Mouse (Mus musculus): ENCODE measurements at regions not wholly inside any gene's neighbourhood (a gene's known extent, or its start where the extent isn't known, plus 50 kb on each side); places are given as distances from the start of the nearest gene placed in this dataset.

GRCm38 (mm10) chr1:121153476-121153875, 178.9 kb downstream of the Insig2 start:
- DNase-seq (ENCODE audit: low read depth, low spot score), result no peak

- no peak for DNase-seq (ENCODE audit: low read depth, low spot score)
Measured at GRCm38 (mm10) chr1:121154616-121155015, 177.8 kb downstream of the Insig2 start.

GRCm38 (mm10) chr1:121168651-121169050, 163.7 kb downstream of the Insig2 start:
- DNase-seq (ENCODE audit: low read depth, low spot score), result no peak

DNA sequence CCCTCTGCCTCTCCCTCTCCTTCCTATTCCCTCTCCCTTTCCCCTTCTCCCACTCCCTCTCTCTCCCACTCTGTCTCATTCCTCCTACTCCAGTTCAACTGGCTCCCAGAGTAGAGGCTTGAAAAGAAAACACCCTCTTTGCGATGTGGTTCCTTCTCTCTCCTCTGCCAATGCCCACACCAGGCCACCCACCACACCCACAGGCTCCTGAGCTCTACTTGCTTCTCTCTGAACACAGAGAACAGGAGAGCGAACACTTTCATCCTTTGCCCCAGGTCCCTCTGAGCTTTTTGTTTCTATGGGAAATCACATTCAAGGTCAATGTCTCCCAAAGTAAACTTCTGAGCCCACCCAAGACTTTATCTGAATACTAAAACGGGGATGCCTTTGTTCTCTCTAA, 155.8 kb downstream of the Insig2 start:
- DNase-seq (ENCODE audit: low read depth, low spot score), result no peak

DNA sequence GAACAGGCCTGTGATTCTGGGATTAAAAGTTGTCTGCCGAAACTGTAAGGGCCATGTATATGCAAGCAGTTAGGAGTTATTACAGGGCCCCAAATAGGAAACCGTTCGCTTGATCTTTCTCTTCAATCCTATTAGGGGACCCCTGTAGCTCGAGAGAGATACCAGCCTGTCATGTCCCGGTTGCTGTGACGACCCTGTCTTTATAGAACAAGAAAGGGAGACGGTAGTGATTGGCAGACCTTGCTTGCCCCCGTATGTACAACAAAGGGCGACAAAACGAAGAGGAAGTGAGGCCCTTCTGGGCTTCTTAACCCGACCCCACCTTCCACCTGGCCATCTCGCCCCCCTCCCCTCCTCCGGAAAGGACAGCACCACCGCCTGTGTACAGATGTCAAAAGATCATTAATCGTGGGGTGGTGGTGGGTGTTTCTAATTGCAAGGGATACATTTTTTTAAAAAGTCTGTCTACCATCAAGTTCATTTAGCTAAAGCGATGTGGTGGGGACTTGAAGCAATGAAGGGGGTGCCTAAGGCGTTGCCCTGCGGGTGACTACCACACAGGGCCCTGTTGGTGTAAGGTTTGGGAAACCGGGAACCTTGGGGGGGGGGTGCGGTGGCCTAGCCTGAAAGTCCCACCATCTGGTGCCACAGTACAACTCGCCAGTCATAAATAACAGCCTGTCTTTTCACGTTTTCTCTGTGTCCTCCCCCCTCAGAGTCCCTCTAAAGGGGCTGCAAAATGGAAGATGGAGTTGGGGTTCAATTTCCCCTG, 155.1 kb downstream of the Insig2 start:
- DNase-seq (ENCODE audit: low read depth, low spot score), result no peak

DNA sequence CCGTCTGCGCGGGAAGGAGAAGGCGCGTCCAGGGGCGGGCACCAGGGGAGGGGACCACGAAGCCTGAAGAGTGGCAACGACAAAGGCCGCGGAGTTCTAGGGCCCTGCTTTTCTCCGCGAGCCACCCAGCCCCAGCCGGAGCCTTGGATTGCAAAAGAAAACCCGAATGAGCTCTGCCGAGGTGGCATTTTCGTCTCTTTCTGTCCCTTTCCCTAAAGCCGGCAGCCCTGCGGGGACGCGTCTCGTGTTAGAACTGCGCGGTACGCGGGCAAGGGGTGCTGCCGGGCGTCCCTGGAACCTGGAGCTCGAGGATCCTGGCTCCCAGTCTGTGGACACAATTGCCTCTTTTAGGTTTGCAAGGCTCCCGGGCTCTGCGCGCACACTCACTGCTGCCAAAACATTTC, 154.5 kb downstream of the Insig2 start:
- DNase-seq (ENCODE audit: low read depth, low spot score), result no peak

DNA sequence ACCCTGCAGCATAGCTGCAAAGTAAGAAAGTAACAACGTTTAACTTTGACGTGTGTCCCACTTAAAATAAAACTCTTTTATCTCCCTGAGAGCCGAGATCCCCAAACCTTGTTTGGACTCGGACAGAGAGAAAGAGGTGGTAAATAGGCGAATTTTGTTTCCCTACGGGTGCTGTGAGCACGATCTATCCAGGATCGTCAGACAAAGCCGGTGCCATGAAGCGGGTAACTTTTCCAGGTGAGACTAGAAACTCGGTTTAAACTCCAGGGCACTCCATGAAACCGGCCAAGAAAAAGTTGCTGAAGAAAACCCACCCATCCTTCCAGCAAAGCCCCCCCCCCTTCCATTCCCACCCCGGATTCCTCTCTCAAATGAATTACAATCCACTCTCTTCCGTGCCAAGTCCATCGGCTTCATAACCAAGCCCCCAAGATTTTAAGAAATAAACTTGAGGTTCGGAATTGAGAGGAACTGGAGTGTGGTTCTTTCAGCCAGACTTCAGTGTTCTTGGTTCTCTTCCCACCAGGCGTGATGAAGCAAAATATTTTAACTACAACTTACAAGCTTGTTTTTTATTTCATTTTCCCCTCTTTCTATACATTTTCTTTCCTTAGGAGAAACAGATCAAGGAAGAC, 153.7 kb downstream of the Insig2 start:
- DNase-seq (ENCODE audit: low read depth, low spot score), result no peak

GRCm38 (mm10) chr1:121180273-121181030, 151.9 kb downstream of the Insig2 start:
- DNase-seq (ENCODE audit: low read depth, low spot score), result no peak

GRCm38 (mm10) chr1:121188895-121189294, 143.5 kb downstream of the Insig2 start:
- DNase-seq (ENCODE audit: low read depth, low spot score), result no peak

DNA sequence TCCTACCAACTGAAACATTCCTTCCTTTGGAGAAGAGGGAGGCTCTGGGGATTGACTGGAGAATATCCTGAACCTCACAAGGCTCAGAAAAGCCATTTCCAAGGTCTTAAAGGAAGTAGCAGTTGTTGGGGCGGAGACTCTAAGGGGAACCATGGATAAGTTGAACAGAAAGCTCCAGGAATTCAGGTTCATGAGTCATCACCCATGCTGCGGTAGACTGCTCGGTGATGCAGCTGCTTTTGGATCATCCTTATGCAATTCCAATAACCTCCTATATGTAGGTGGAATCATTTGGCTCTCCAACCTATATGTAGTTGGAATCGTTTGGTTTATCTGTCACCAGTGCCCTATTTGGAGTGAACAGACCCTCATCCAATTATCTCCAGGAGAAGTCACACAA, 137.6 kb downstream of the Insig2 start:
- DNase-seq (ENCODE audit: low read depth, low spot score), result no peak

DNA sequence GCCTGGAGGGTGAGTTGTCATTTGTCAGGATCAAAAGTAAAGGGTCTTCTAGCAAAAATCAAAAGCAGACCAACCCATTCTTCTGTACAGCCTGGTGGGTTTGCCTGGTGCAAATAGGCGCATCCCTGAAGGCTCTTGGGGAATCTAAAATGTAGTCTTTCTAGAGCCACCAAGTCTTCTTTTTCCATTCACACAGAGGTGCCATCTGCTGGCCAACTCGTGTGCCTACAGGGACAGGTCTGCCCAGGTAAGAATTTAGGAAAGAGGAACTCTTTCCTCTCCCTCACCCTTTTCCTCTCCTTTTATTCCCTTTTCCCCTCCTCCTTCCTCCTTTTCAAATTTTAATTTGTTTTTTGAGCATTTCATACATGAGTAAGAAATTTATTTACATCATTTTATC, 116.5 kb downstream of the Insig2 start:
- no peak for DNase-seq (ENCODE audit: low read depth, low spot score)

DNA sequence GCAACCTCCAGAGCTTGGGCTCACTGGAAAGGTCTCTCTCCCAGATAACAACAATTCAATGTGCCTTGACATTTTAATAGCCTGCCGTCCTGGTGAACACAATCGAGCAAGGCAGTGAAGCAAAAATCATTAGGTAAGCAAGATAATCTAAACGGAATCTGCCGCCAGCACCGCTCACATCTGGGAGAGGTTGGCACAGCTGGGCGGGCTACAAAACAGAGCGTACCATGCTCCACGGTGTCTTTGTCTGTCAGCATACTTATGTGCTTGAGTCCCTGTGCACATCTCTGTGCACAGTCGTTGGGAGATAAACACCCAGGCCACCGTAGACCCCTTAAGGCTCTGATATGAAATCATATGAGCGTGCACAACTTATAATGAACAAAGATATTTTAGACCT, 108.1 kb downstream of the Insig2 start:
- no peak for DNase-seq (ENCODE audit: low read depth, low spot score)

- no peak for DNase-seq (ENCODE audit: low read depth, low spot score)
Measured at GRCm38 (mm10) chr1:121226466-121227232, 105.7 kb downstream of the Insig2 start.

GRCm38 (mm10) chr1:121227233-121227594, 105.2 kb downstream of the Insig2 start:
- no peak for DNase-seq (ENCODE audit: low read depth, low spot score)

DNA sequence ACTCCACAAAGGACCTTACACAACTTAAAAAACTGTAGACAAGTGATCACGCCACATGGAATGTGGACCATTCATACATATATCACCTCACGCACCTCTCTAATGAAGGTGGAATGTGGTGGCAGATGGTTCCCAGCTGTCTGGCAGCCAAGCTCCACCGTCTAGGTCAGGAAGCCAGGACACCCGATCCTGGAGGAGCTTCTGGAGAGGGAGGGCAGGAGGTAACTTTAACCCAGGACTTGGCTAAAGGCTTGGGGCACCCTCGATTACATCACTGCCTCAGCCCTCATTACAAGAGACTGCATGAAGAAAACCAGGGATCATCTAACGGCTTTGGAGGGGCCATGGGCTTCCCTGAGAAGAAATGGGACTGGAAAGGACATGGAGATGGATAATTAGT, 88.8 kb downstream of the Insig2 start:
- DNase-seq (ENCODE audit: low read depth, low spot score), result no peak

GRCm38 (mm10) chr1:121247556-121247955, 84.8 kb downstream of the Insig2 start:
- DNase-seq (ENCODE audit: low read depth, low spot score), result no peak

- peak; percentile 6 for DNase-seq (ENCODE audit: low read depth, low spot score)
Measured at GRCm38 (mm10) chr1:121249081-121249480, 83.3 kb downstream of the Insig2 start.

DNA sequence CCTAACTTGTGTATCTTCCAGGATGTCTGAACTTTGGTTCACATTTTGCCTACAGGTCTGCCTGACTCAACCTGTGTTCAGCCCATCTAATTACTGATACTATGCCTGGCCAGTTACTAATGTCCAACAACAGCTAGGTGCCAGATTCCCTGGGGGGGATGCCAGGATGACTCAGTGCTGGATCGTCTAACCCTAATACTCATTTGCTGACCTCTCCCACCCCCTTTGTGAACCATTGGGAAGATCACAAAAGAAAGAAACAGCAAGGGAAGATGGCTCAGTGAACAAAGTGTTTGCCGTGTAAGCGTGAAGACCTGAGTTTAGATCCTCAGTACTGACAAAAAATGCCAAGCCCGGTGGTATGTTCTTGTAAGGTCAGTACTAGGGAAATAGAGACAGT, 81.7 kb downstream of the Insig2 start:
- DNase-seq (ENCODE audit: low read depth, low spot score), result no peak

DNA sequence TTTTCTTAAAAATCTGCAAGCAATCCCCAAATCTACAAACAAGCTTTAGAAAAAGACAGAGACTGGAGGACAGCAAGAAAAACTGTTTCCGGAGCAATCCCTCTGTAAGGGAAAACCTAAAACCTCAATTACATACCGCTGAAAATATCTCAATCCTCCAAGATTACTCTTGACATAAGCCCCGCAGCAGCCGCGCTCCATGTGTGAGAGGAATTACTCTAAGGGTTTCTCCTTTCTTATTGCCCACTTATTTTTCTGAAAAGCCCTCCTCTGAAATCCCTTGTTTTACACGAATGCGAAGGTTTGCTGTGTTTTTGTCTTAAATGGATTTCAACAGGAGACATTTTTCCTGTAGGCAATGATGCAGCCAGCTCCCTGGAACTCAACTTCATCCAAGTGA, 80.3 kb downstream of the Insig2 start:
- DNase-seq (ENCODE audit: low read depth, low spot score), result no peak

- no peak for DNase-seq (ENCODE audit: low read depth, low spot score)
Measured at GRCm38 (mm10) chr1:121254196-121254595, 78.2 kb downstream of the Insig2 start.
